Mouse (Mus musculus) heart, adult 2 months (tissue): ENCODE data around the gene Maml2.

Source experiments
- CTCF ChIP-seq: fragments of 200-600 bp; IDR thresholded peaks from 2 replicates; pipeline ENCODE4 v1.8.1; 2022; ENCODE audit warnings: antibody characterized with exemption, mild to moderate bottlenecking, moderate library complexity
- EP300 ChIP-seq: fragments of 200-500 bp; IDR thresholded peaks from 2 replicates; pipeline ENCODE4 v1.6.1; 2011; ENCODE audit warnings: low read depth, low read length, control low read depth; ENCODE audit not compliant: insufficient read depth

DNA sequence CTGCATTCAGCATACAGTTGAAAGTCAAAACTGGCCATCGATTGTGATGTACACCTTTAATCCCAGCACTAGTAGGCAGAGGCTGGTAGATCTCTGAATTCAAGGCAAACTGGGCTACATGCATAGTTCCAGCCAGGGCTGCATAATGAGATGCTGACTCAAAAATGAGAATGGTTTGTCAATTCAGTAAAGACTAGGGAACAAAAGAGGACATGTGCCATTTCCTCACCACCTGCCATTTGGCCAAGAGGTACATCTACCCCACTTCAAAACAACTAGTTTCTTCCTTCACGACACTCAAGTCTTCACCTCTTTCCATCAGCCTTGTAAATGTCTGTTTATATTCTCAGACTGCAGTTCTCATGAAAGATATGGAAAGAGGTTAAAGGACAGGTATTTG lies 39.6 kb upstream of the Maml2 start:
- TF ChIP-seq CTCF (no peak), EP300 (no peak)
